Mouse (Mus musculus) heart, postnatal 36 days (tissue): ENCODE measurements around the gene Itm2c. TPM values are rescaled to one million over a fixed set of nuclear protein-coding genes. Genes with fewer than 3 reads are reported as not detected.

ENCODE experiments used
- DNase-seq, 2 experiments: peaks; one replicate each; pipeline ENCODE4 v3.0.0; 2021 to 2022
- intact Hi-C: fragments of 180-260 bp; cut with DNase I; formaldehyde crosslinking; loops from one replicate; pipeline ENCODE4 v1.15.1; 2025
- total RNA-seq, 2 experiments: library from RNA; stranded (reverse); gene quantifications; 2 replicates each; pipeline ENCODE4 v1.2.3; 2021

Itm2c gene
- total RNA-seq = 10 to 100 TPM; 61.5 to 66.5 TPM

GRCm38 (mm10) chr1:85894231-85894747, at the start of gene Itm2c:
Itm2c (plus strand) TSS chr1:85894281.
- intact Hi-C loops = no loop called here
- DNase-seq = peak; percentile 88

GRCm38 (mm10) chr1:85844981-85845380, 49.1 kb upstream of the Itm2c start:
- no peak for DNase-seq
- intact Hi-C loops = no loop called here

GRCm38 (mm10) chr1:85845476-85845875, 48.6 kb upstream of the Itm2c start:
- intact Hi-C loops = no loop called here
- no peak for DNase-seq

GRCm38 (mm10) chr1:85849016-85849415, 45.1 kb upstream of the Itm2c start:
- DNase-seq = no peak
- intact Hi-C loops = no loop called here

GRCm38 (mm10) chr1:85850851-85851250, 43.2 kb upstream of the Itm2c start:
- intact Hi-C loops = loop anchor here (5.0 kb wide), 1 partner anchor 46 kb away; no protein-coding TSS in a partner anchor
- DNase-seq = no peak

- intact Hi-C loops = loop anchor here (1.0 to 5.0 kb wide), 3 partner anchors 44 to 155 kb away; no protein-coding TSS in a partner anchor
- DNase-seq = peak; percentile 73 to 74
Measured at GRCm38 (mm10) chr1:85852996-85853689, 40.9 kb upstream of the Itm2c start.

GRCm38 (mm10) chr1:85853865-85854264, 40.2 kb upstream of the Itm2c start:
- intact Hi-C loops = loop anchor here (1.0 to 5.0 kb wide), 3 partner anchors 43 to 154 kb away; no protein-coding TSS in a partner anchor
- DNase-seq = no peak

GRCm38 (mm10) chr1:85854475-85854874, 39.6 kb upstream of the Itm2c start:
- intact Hi-C loops = loop anchor here (5.0 kb wide), 1 partner anchor 43 kb away; no protein-coding TSS in a partner anchor
- DNase-seq = no peak

- intact Hi-C loops = no loop called here
- no peak for DNase-seq
Measured at GRCm38 (mm10) chr1:85856266-85856665, 37.8 kb upstream of the Itm2c start.

GRCm38 (mm10) chr1:85857261-85857754, 36.8 kb upstream of the Itm2c start:
- DNase-seq = no peak
- intact Hi-C loops = no loop called here

- peak in 1 of 2 experiments; percentile 20 for DNase-seq
- intact Hi-C loops = no loop called here
Measured at GRCm38 (mm10) chr1:85864383-85864782, 29.7 kb upstream of the Itm2c start.

- no peak for DNase-seq
- intact Hi-C loops = no loop called here
Measured at GRCm38 (mm10) chr1:85870001-85870400, 24.1 kb upstream of the Itm2c start.

GRCm38 (mm10) chr1:85870546-85870945, 23.5 kb upstream of the Itm2c start:
- no peak for DNase-seq
- intact Hi-C loops = no loop called here

- no peak for DNase-seq
- intact Hi-C loops = no loop called here
Measured at GRCm38 (mm10) chr1:85882003-85882402, 12.1 kb upstream of the Itm2c start.

- DNase-seq = no peak
- intact Hi-C loops = no loop called here
Measured at GRCm38 (mm10) chr1:85887221-85887620, 6.9 kb upstream of the Itm2c start.

- peak; percentile 40 to 52 for DNase-seq
- intact Hi-C loops = loop anchor here (5.0 kb wide), 1 partner anchor 43 kb away; no protein-coding TSS in a partner anchor
Measured at GRCm38 (mm10) chr1:85894748-85895360, 773 bp downstream of the Itm2c start.

GRCm38 (mm10) chr1:85895391-85895837, 1.3 kb downstream of the Itm2c start:
- DNase-seq = peak; percentile 62 to 66
- intact Hi-C loops = loop anchor here (5.0 kb wide), 1 partner anchor 43 kb away; no protein-coding TSS in a partner anchor

- intact Hi-C loops = loop anchor here (5.0 kb wide), 1 partner anchor 44 kb away; no protein-coding TSS in a partner anchor
- no peak for DNase-seq
Measured at GRCm38 (mm10) chr1:85896110-85896509, 2.0 kb downstream of the Itm2c start.

GRCm38 (mm10) chr1:85896781-85897700, 3.0 kb downstream of the Itm2c start:
- DNase-seq = no peak
- intact Hi-C loops = loop anchor here (5.0 kb wide), 1 partner anchor 45 kb away; no protein-coding TSS in a partner anchor
